ENCODE assay signal across 8 mouse cellular contexts in genomic region chr4:83500154-83501036, GRCm38 (mm10). TPM values are rescaled to one million over a fixed set of nuclear protein-coding genes. Genes with fewer than 3 reads are reported as not detected.
DNase-seq lines count a peak whose midpoint lies in the region; ATAC-seq lines count a peak whose summit lies in the region.

No protein-coding gene starts in this region.

- H3K4me2 ChIP-seq in liver, embryonic 11.5 days, result peak overlapping the region; percentile 41
- peak overlapping the region; percentile 53 for H3K4me2 ChIP-seq in embryonic facial prominence, embryonic 15.5 days (replicated peaks)
- H3K4me2 ChIP-seq in neural tube, embryonic 11.5 days (ENCODE audit: low read depth), result peak overlapping the region; percentile 30

- H3K27ac ChIP-seq in liver, embryonic 11.5 days (ENCODE audit: low read depth, low read length), result no peak overlapping the region
- no peak overlapping the region for H3K27ac ChIP-seq in embryonic facial prominence, embryonic 15.5 days (replicated peaks)
- no peak overlapping the region for H3K27ac ChIP-seq in neural tube, embryonic 11.5 days (ENCODE audit: low read depth, low read length)

- DNase-seq in liver, embryonic 11.5 days (ENCODE audit: low spot score), result no peak
- DNase-seq in liver, result no peak
- DNase-seq in layer of hippocampus, adult 8-10 months (ENCODE audit: low spot score in 2 of 2), result peak; percentile 15 to 20
- DNase-seq in neural tube, embryonic 11.5 days (ENCODE audit: low spot score), result peak; percentile 61
- DNase-seq in thymus, postnatal 0 days (ENCODE audit: low spot score), result no peak
- DNase-seq in spleen, postnatal 36 days (ENCODE audit: low spot score in 2 of 2), result no peak

- no peak; the same call in 1 of the 2 replicates for ATAC-seq in liver, embryonic 11.5 days (replicated peaks; ENCODE audit: low FRiP score)
- ATAC-seq in embryonic facial prominence, embryonic 15.5 days (ENCODE audit: insufficient number of reproducible peaks, low FRiP score, low TSS enrichment, low read depth), result peak; percentile 39; the same call in 1 of the 2 replicates
- peak; percentile 84 for ATAC-seq in neural tube, embryonic 11.5 days (ENCODE audit: insufficient read depth, low FRiP score, low TSS enrichment)
- no peak for ATAC-seq in megakaryocyte-erythroid progenitor cell, adult 5-6 weeks (replicated peaks; ENCODE audit: low FRiP score, low TSS enrichment, poor library complexity, severe bottlenecking)

- no peaks in the 10 kb centered on the region for H3K27me3 ChIP-seq in liver, embryonic 11.5 days (replicated peaks; ENCODE audit: control insufficient read depth, insufficient read depth, low read length)
- no peaks in the 10 kb centered on the region for H3K27me3 ChIP-seq in embryonic facial prominence, embryonic 15.5 days
- H3K27me3 ChIP-seq in neural tube, embryonic 11.5 days (ENCODE audit: control insufficient read depth, insufficient read depth, low read length), result no peaks in the 10 kb centered on the region

- H3K4me1 ChIP-seq in liver, embryonic 11.5 days (replicated peaks; ENCODE audit: control insufficient read depth, insufficient read depth, low read length), result no peaks in the 10 kb centered on the region
- H3K4me1 ChIP-seq in embryonic facial prominence, embryonic 15.5 days, result peaks cover 5% of the 10 kb centered on the region
- no peaks in the 10 kb centered on the region for H3K4me1 ChIP-seq in neural tube, embryonic 11.5 days (ENCODE audit: control insufficient read depth, insufficient read depth, low read length)

- H3K4me3 ChIP-seq in liver, embryonic 11.5 days (ENCODE audit: low read depth, low read length), result no peak overlapping the region
- H3K4me3 ChIP-seq in embryonic facial prominence, embryonic 15.5 days (replicated peaks), result peak overlapping the region; percentile 35
- H3K4me3 ChIP-seq in neural tube, embryonic 11.5 days (ENCODE audit: low read depth, low read length), result peak overlapping the region; percentile 27

- H3K9ac ChIP-seq in liver, embryonic 11.5 days (ENCODE audit: low read depth, low read length), result no peak overlapping the region
- no peak overlapping the region for H3K9ac ChIP-seq in embryonic facial prominence, embryonic 15.5 days
- H3K9ac ChIP-seq in neural tube, embryonic 11.5 days (ENCODE audit: low read length), result no peak overlapping the region

- no peaks in the 10 kb centered on the region for H3K36me3 ChIP-seq in liver, embryonic 11.5 days (ENCODE audit: control insufficient read depth, insufficient read depth, low read length)
- no peaks in the 10 kb centered on the region for H3K36me3 ChIP-seq in embryonic facial prominence, embryonic 15.5 days
- H3K36me3 ChIP-seq in neural tube, embryonic 11.5 days (ENCODE audit: control insufficient read depth, insufficient read depth, low read length), result no peaks in the 10 kb centered on the region

- H3K9me3 ChIP-seq in liver, embryonic 11.5 days (ENCODE audit: control insufficient read depth, low read length), result no peaks in the 10 kb centered on the region
- no peaks in the 10 kb centered on the region for H3K9me3 ChIP-seq in embryonic facial prominence, embryonic 15.5 days (replicated peaks)
- no peaks in the 10 kb centered on the region for H3K9me3 ChIP-seq in neural tube, embryonic 11.5 days (ENCODE audit: control insufficient read depth, low read length)

- WGBS in liver, embryonic 11.5 days, result 17% methylated on average over 22 of the region's 22 CpGs
- WGBS in embryonic facial prominence, embryonic 15.5 days, result 4% methylated on average over 22 of the region's 22 CpGs
- 9% methylated on average over 22 of the region's 22 CpGs for WGBS in neural tube, embryonic 11.5 days

RNA-seq across cellular contexts. Expression of gene Psip1, which starts 14.1 kb away (rescaled TPM):
- polyA plus RNA-seq in liver, embryonic 11.5 days (2014; fragmentation: Nextera tagmentation; extraction: Ambion mirVana), result 120 and 125 TPM in 2 replicates
- polyA plus RNA-seq in embryonic facial prominence, embryonic 15.5 days (2015; fragmentation: Nextera tagmentation; extraction: Ambion mirVana), result 127 and 138 TPM in 2 replicates
- 100 to 1,000 TPM; 191 to 205 (median 200) TPM for total RNA-seq in layer of hippocampus, adult 8-10 months (2022)
- polyA plus RNA-seq in neural tube, embryonic 11.5 days (2014; fragmentation: Nextera tagmentation; extraction: Ambion mirVana), result 348 and 360 TPM in 2 replicates
- total RNA-seq in megakaryocyte-erythroid progenitor cell, adult 5-6 weeks (2014; fragmentation: Nextera tagmentation), result 189 and 197 TPM in 2 replicates
- 355 and 428 TPM in 2 replicates for total RNA-seq in megakaryocyte-erythroid progenitor cell, adult 5-6 weeks (2017)
- 146 and 147 TPM in 2 replicates for polyA plus RNA-seq in thymus, postnatal 0 days (2015; fragmentation: Nextera tagmentation; extraction: Ambion mirVana)

RNA-seq across cellular contexts. Expression of gene Ccdc171, which starts 24.9 kb away (rescaled TPM):
- polyA plus RNA-seq in liver, embryonic 11.5 days (2014; fragmentation: Nextera tagmentation; extraction: Ambion mirVana), result 3.9 and 4.2 TPM in 2 replicates
- 4.9 and 5.4 TPM in 2 replicates for polyA plus RNA-seq in embryonic facial prominence, embryonic 15.5 days (2015; fragmentation: Nextera tagmentation; extraction: Ambion mirVana)
- total RNA-seq in layer of hippocampus, adult 8-10 months (2022), result 1 to 10 TPM; 4.1 to 4.5 (median 4.2) TPM
- polyA plus RNA-seq in neural tube, embryonic 11.5 days (2014; fragmentation: Nextera tagmentation; extraction: Ambion mirVana), result 3.9 and 4.0 TPM in 2 replicates
- total RNA-seq in megakaryocyte-erythroid progenitor cell, adult 5-6 weeks (2014; fragmentation: Nextera tagmentation), result 24.1 and 27.3 TPM in 2 replicates
- 22.4 and 28.7 TPM in 2 replicates for total RNA-seq in megakaryocyte-erythroid progenitor cell, adult 5-6 weeks (2017)
- 5.7 and 6.2 TPM in 2 replicates for polyA plus RNA-seq in thymus, postnatal 0 days (2015; fragmentation: Nextera tagmentation; extraction: Ambion mirVana)

Comparison
In these comparisons a context has a peak if more than half of its experiments do, and no peak if none do; other contexts are left out.
1. ATAC-seq: peak in embryonic facial prominence, embryonic 15.5 days (single experiment) and neural tube, embryonic 11.5 days (single experiment); none in liver, embryonic 11.5 days (single experiment) and megakaryocyte-erythroid progenitor cell, adult 5-6 weeks (single experiment).
2. DNase-seq: peak in layer of hippocampus, adult 8-10 months (2 of 2) and neural tube, embryonic 11.5 days (single experiment); none in liver, embryonic 11.5 days (single experiment), liver (single experiment), thymus, postnatal 0 days (single experiment) and spleen, postnatal 36 days (0 of 2).
3. Peak in every context shown above with its lines, with median percentiles within 50 percentile points of each other: H3K4me2 ChIP-seq.